ENCODE assay signal across 8 mouse cellular contexts in genomic region chr8:102782707-102783489, GRCm38 (mm10). TPM values are rescaled to one million over a fixed set of nuclear protein-coding genes. Genes with fewer than 3 reads are reported as not detected.
A peak's percentile ranks its signal among the peaks of the same experiment; 100 is the strongest.
DNase-seq lines count a peak whose midpoint lies in the region; ATAC-seq and TF ChIP-seq lines count a peak whose summit lies in the region.

No protein-coding gene starts in this region.

- H3K4me2 ChIP-seq in liver, embryonic 11.5 days = peak overlapping the region; percentile 60
- no peak overlapping the region for H3K4me2 ChIP-seq in liver, postnatal 0 days (ENCODE audit: low read depth, low read length)
- H3K4me2 ChIP-seq in forebrain, embryonic 11.5 days (ENCODE audit: low read depth, low read length, severe bottlenecking) = peak overlapping the region; percentile 78
- H3K4me2 ChIP-seq in limb, embryonic 13.5 days (replicated peaks) = peak overlapping the region; percentile 84
- peak overlapping the region; percentile 78 for H3K4me2 ChIP-seq in stomach, embryonic 14.5 days (replicated peaks; ENCODE audit: low read depth, low read length)

- no peaks in the 10 kb centered on the region for H3K4me1 ChIP-seq in liver, embryonic 11.5 days (replicated peaks; ENCODE audit: control insufficient read depth, insufficient read depth, low read length)
- H3K4me1 ChIP-seq in liver, postnatal 0 days (ENCODE audit: insufficient read depth) = no peaks in the 10 kb centered on the region
- H3K4me1 ChIP-seq in forebrain, embryonic 11.5 days (replicated peaks; ENCODE audit: control insufficient read depth, insufficient read depth, low read length) = 0 out of 2 replicates have a peak, but pooled peaks cover 4% of the 10 kb centered on the region
- H3K4me1 ChIP-seq in limb, embryonic 13.5 days = peaks cover 37% of the 10 kb centered on the region
- 0 out of 2 replicates have a peak, but pooled peaks cover 9% of the 10 kb centered on the region for H3K4me1 ChIP-seq in stomach, embryonic 14.5 days (ENCODE audit: control insufficient read depth, insufficient read depth, low read length)

- 7% methylated on average over 11 of the region's 11 CpGs for WGBS in liver, embryonic 11.5 days
- 11% methylated on average over 11 of the region's 11 CpGs for WGBS in liver, postnatal 0 days (ENCODE audit: insufficient replicate concordance)
- WGBS in forebrain, embryonic 11.5 days = 2% methylated on average over 11 of the region's 11 CpGs
- WGBS in limb, embryonic 13.5 days = 2% methylated on average over 11 of the region's 11 CpGs
- WGBS in stomach, embryonic 14.5 days = 10% methylated on average over 11 of the region's 11 CpGs

- no peak for TF ChIP-seq EP300 in liver, postnatal 0 days (IDR thresholded peaks at IDR 0.05; ENCODE audit: low read depth)

- no peak overlapping the region; the same call in 1 of the 2 replicates for H3K27ac ChIP-seq in liver, embryonic 11.5 days (ENCODE audit: low read depth, low read length)
- no peak overlapping the region for H3K27ac ChIP-seq in liver, postnatal 0 days (ENCODE audit: low read depth)
- H3K27ac ChIP-seq in forebrain, embryonic 11.5 days (ENCODE audit: low read depth, low read length) = no peak overlapping the region
- peak overlapping the region; percentile 100 for H3K27ac ChIP-seq in limb, embryonic 13.5 days
- peak overlapping the region; percentile 94 for H3K27ac ChIP-seq in stomach, embryonic 14.5 days (ENCODE audit: low read length)

- peak overlapping the region; percentile 48 for H3K9ac ChIP-seq in liver, embryonic 11.5 days (ENCODE audit: low read depth, low read length)
- H3K9ac ChIP-seq in liver, postnatal 0 days (replicated peaks) = no peak overlapping the region
- peak overlapping the region; percentile 89 for H3K9ac ChIP-seq in forebrain, embryonic 11.5 days (ENCODE audit: low read length)
- H3K9ac ChIP-seq in limb, embryonic 13.5 days = peak overlapping the region; percentile 100
- H3K9ac ChIP-seq in stomach, embryonic 14.5 days (replicated peaks; ENCODE audit: low read depth, low read length) = peak overlapping the region; percentile 97

- no peak for DNase-seq in liver, embryonic 11.5 days (ENCODE audit: low spot score)
- no peak for DNase-seq in liver, postnatal 0 days
- no peak for DNase-seq in forebrain, embryonic 11.5 days (ENCODE audit: low spot score)
- no peak for DNase-seq in MN1 (ENCODE audit: low spot score)
- DNase-seq in urinary bladder, postnatal 25 days (ENCODE audit: low spot score) = no peak
- no peak for DNase-seq in spleen, postnatal 10 days (ENCODE audit: low spot score in 2 of 2)

- no peaks in the 10 kb centered on the region for H3K9me3 ChIP-seq in liver, embryonic 11.5 days (ENCODE audit: control insufficient read depth, low read length)
- no peaks in the 10 kb centered on the region for H3K9me3 ChIP-seq in liver, postnatal 0 days (ENCODE audit: low read length)
- H3K9me3 ChIP-seq in forebrain, embryonic 11.5 days (ENCODE audit: control insufficient read depth, low read length) = no peaks in the 10 kb centered on the region
- H3K9me3 ChIP-seq in limb, embryonic 13.5 days = no peaks in the 10 kb centered on the region
- H3K9me3 ChIP-seq in stomach, embryonic 14.5 days (ENCODE audit: control insufficient read depth, low read depth, low read length) = no peaks in the 10 kb centered on the region

- H3K4me3 ChIP-seq in liver, embryonic 11.5 days (ENCODE audit: low read depth, low read length) = peak overlapping the region; percentile 55
- no peak overlapping the region for H3K4me3 ChIP-seq in liver, postnatal 0 days (ENCODE audit: low read depth, low read length)
- peak overlapping the region; percentile 68 for H3K4me3 ChIP-seq in forebrain, embryonic 11.5 days (ENCODE audit: low read depth, low read length)
- H3K4me3 ChIP-seq in limb, embryonic 13.5 days = peak overlapping the region; percentile 95
- H3K4me3 ChIP-seq in stomach, embryonic 14.5 days (ENCODE audit: low read depth, low read length) = peak overlapping the region; percentile 84

- H3K36me3 ChIP-seq in liver, embryonic 11.5 days (ENCODE audit: control insufficient read depth, insufficient read depth, low read length) = no peaks in the 10 kb centered on the region
- H3K36me3 ChIP-seq in liver, postnatal 0 days (replicated peaks; ENCODE audit: insufficient read depth, low read length) = no peaks in the 10 kb centered on the region
- no peaks in the 10 kb centered on the region for H3K36me3 ChIP-seq in forebrain, embryonic 11.5 days (ENCODE audit: control insufficient read depth, insufficient read depth, low read length)
- H3K36me3 ChIP-seq in limb, embryonic 13.5 days = peaks cover 15% of the 10 kb centered on the region
- H3K36me3 ChIP-seq in stomach, embryonic 14.5 days (ENCODE audit: control insufficient read depth, insufficient read depth, low read length) = peaks cover 3% of the 10 kb centered on the region; the same call in 1 of the 2 replicates

- H3K27me3 ChIP-seq in liver, embryonic 11.5 days (replicated peaks; ENCODE audit: control insufficient read depth, insufficient read depth, low read length) = peaks cover 56% of the 10 kb centered on the region
- peaks cover 50% of the 10 kb centered on the region for H3K27me3 ChIP-seq in liver, postnatal 0 days (ENCODE audit: insufficient read depth, low read length)
- no peaks in the 10 kb centered on the region; the same call in 1 of the 2 replicates for H3K27me3 ChIP-seq in forebrain, embryonic 11.5 days (ENCODE audit: control insufficient read depth, insufficient read depth, low read length)
- H3K27me3 ChIP-seq in limb, embryonic 13.5 days = no peaks in the 10 kb centered on the region
- no peaks in the 10 kb centered on the region for H3K27me3 ChIP-seq in stomach, embryonic 14.5 days (ENCODE audit: control insufficient read depth, insufficient read depth, low read length)

- no peak for TF ChIP-seq CTCF in liver, postnatal 0 days (IDR thresholded peaks at IDR 0.05; ENCODE audit: low read depth)

- ATAC-seq in liver, embryonic 11.5 days (replicated peaks; ENCODE audit: low FRiP score) = no peak
- ATAC-seq in liver, postnatal 0 days = no peak
- ATAC-seq in forebrain, embryonic 11.5 days (replicated peaks; ENCODE audit: low FRiP score) = no peak
- ATAC-seq in limb, embryonic 13.5 days (ENCODE audit: low FRiP score, low read depth) = no peak
- no peak for ATAC-seq in stomach, embryonic 14.5 days (ENCODE audit: insufficient number of reproducible peaks, insufficient read depth, low FRiP score, low read depth)

RNA-seq across cellular contexts. Expression of gene Cdh11, which starts 2.5 kb away (rescaled TPM):
- polyA plus RNA-seq in liver, embryonic 11.5 days (2014; fragmentation: Nextera tagmentation; extraction: Ambion mirVana) = 27.4 and 31.7 TPM in 2 replicates
- polyA plus RNA-seq in liver, postnatal 0 days (2015; fragmentation: Nextera tagmentation; extraction: Ambion mirVana) = 0.59 and 0.63 TPM in 2 replicates
- polyA plus RNA-seq in forebrain, embryonic 11.5 days (2014; fragmentation: Nextera tagmentation; extraction: Ambion mirVana) = 74.5 and 83.7 TPM in 2 replicates
- polyA plus RNA-seq in limb, embryonic 13.5 days (2015; fragmentation: Nextera tagmentation; extraction: Ambion mirVana) = 199 and 207 TPM in 2 replicates
- 123 and 127 TPM in 2 replicates for polyA plus RNA-seq in stomach, embryonic 14.5 days (2014; fragmentation: Nextera tagmentation; extraction: Ambion mirVana)

Comparison
In these comparisons a context has a peak if more than half of its experiments do, and no peak if none do; other contexts are left out.
1. RNA of gene Cdh11, which starts 2.5 kb away (polyA plus RNA-seq): 199 to 207 TPM in limb, embryonic 13.5 days, 123 to 127 TPM in stomach, embryonic 14.5 days, 74.5 to 83.7 TPM in forebrain, embryonic 11.5 days and 27.4 to 31.7 TPM in liver, embryonic 11.5 days; 0.59 to 0.63 TPM in liver, postnatal 0 days; every median in the first group is over 10 times any median in the second.
2. H3K27ac ChIP-seq: peak in limb, embryonic 13.5 days (single experiment) and stomach, embryonic 14.5 days (single experiment); none in liver, embryonic 11.5 days (single experiment), liver, postnatal 0 days (single experiment) and forebrain, embryonic 11.5 days (single experiment).